Mouse (Mus musculus) hindbrain, embryonic 16.5 days (tissue): ENCODE results near the gene D10Jhu81e. TPM values are rescaled to one million over a fixed set of nuclear protein-coding genes. Genes with fewer than 3 reads are reported as not detected.

Source experiments
- polyA plus RNA-seq: library from polyadenylated mRNA; unstranded; fragments of >200 nt; fragmentation: Nextera tagmentation; extraction: Ambion mirVana; gene quantifications from 2 replicates; pipeline ENCODE4 v1.2.1, GENCODE M21; 2015

The D10Jhu81e gene
- polyA plus RNA-seq, 1 experiment from 2014 or later: 35.4 TPM

Other genes starting within 250 kb of the D10Jhu81e start
- gene Trpm2, start 199.2 kb downstream of the D10Jhu81e start, polyA plus RNA-seq: 7.8 and 9.9 TPM in 2 replicates
- 53.9 and 56.7 TPM in 2 replicates for gene 1810043G02Rik, start 191.3 kb downstream of the D10Jhu81e start, polyA plus RNA-seq
- gene Pfkl, start 159.7 kb downstream of the D10Jhu81e start, polyA plus RNA-seq: 140 and 145 TPM in 2 replicates
- gene Dnmt3l, start 127.8 kb downstream of the D10Jhu81e start, polyA plus RNA-seq: not detected in 2 replicates
- gene Aire, start 126.2 kb downstream of the D10Jhu81e start, polyA plus RNA-seq: 0.06 TPM in 1 of 2 replicates, not detected in the other
- 0.94 and 1.2 TPM in 2 replicates for gene Icosl, start 100.5 kb downstream of the D10Jhu81e start, polyA plus RNA-seq
- 15.9 and 17.0 TPM in 2 replicates for gene Pwp2, start 15.4 kb upstream of the D10Jhu81e start, polyA plus RNA-seq
- gene Trappc10, start 74.9 kb upstream of the D10Jhu81e start, polyA plus RNA-seq: 11.3 and 21.5 TPM in 2 replicates
- 44.0 and 70.1 TPM in 2 replicates for gene Agpat3, start 182.7 kb upstream of the D10Jhu81e start, polyA plus RNA-seq
- 422 and 440 TPM in 2 replicates for gene Rrp1, start 243.3 kb upstream of the D10Jhu81e start, polyA plus RNA-seq